Mouse (Mus musculus) thymus, adult 2 months (tissue): ENCODE data around the gene Olfr798. TPM values are rescaled to one million over a fixed set of nuclear protein-coding genes. Genes with fewer than 3 reads are reported as not detected.

Source experiments
- DNase-seq: peaks from one replicate; pipeline ENCODE4 v3.0.0; 2021
- H3K27ac ChIP-seq: fragments of 200-500 bp; 2 replicates; pipeline ENCODE4 v1.5.1; 2012; ENCODE audit warnings: low read length, control low read depth; ENCODE audit not compliant: control insufficient read depth, insufficient read depth
- H3K27me3 ChIP-seq: fragments of 200-500 bp; 2 replicates; pipeline ENCODE4 v1.6.1; 2012; ENCODE audit warnings: mild to moderate bottlenecking, low read length, moderate library complexity, mixed read lengths; ENCODE audit not compliant: control insufficient read depth, insufficient read depth
- H3K36me3 ChIP-seq: fragments of 200-500 bp; 2 replicates; pipeline ENCODE4 v1.6.1; 2012; ENCODE audit warnings: mild to moderate bottlenecking, low read length, moderate library complexity; ENCODE audit not compliant: control insufficient read depth, insufficient read depth
- H3K4me1 ChIP-seq: fragments of 200-500 bp; replicated peaks from 2 replicates; pipeline ENCODE4 v1.6.1; 2012; ENCODE audit warnings: low read length; ENCODE audit not compliant: control insufficient read depth, insufficient read depth
- H3K4me3 ChIP-seq: fragments of 200-500 bp; 2 replicates; pipeline ENCODE4 v1.5.1; 2012; ENCODE audit warnings: mild to moderate bottlenecking, low read length, control low read depth, moderate library complexity; ENCODE audit not compliant: control insufficient read depth, insufficient read depth
- CTCF ChIP-seq: fragments of 200-500 bp; IDR thresholded peaks from 2 replicates; pipeline ENCODE4 v1.5.1; 2012; ENCODE audit warnings: mild to moderate bottlenecking, control low read depth, low read length, moderate library complexity, borderline replicate concordance; ENCODE audit not compliant: control insufficient read depth, poor library complexity, insufficient read depth; ENCODE audit errors: extremely low read depth
- POLR2A ChIP-seq: fragments of 200-500 bp; IDR thresholded peaks from 2 replicates; pipeline ENCODE4 v1.6.1; 2012; ENCODE audit warnings: mild to moderate bottlenecking, low read length, control low read depth, moderate library complexity; ENCODE audit not compliant: control insufficient read depth, poor library complexity, insufficient read depth; ENCODE audit errors: extremely low read depth
- WGBS: fragments of 180-500 bp; shearing (Covaris S2); methylation state at CpG from one replicate; pipeline ENCODE4 v1.1.7; 2018; 5-methylcytosine and 5-hydroxymethylcytosine counted together
- polyA plus RNA-seq: library from polyadenylated mRNA; depleted of rRNA; stranded (reverse); fragments of >200 nt; gene quantifications from 2 replicates; pipeline ENCODE4 v1.2.3, GENCODE M21; 2012; rRNA removed

Olfr798 gene
- polyA plus RNA-seq, 1 experiment = not detected

GRCm38 (mm10) chr10:129612470-129612869 is 15.3 kb downstream of the Olfr798 start, which contains the start of gene Olfr796:
Gene Olfr796 (minus strand): TSS chr10:129612570.
- no peak for DNase-seq
- Histone ChIP-seq H3K27ac (no peak within 1 kb of the TSS), H3K27me3 (no peaks in the 10 kb centered on the region), H3K4me1 (no peaks in the 10 kb centered on the region), H3K4me3 (no peak within 1 kb of the TSS), H3K36me3 (no peaks in the 10 kb centered on the region)
- TF ChIP-seq CTCF (no peak), POLR2A (no peak)
- WGBS = 98% methylated on average over 1 of the region's 1 CpGs

- WGBS = 64% methylated on average over 1 of the region's 1 CpGs
- no peaks in the 10 kb centered on the region for H3K36me3 ChIP-seq
- H3K27me3 ChIP-seq = no peaks in the 10 kb centered on the region
- H3K27ac ChIP-seq = no peak overlapping the region
- no peak overlapping the region for H3K4me3 ChIP-seq
- H3K4me1 ChIP-seq = no peaks in the 10 kb centered on the region
- DNase-seq = no peak
- no peak for TF ChIP-seq CTCF
- TF ChIP-seq POLR2A = no peak
Observed at GRCm38 (mm10) chr10:129577066-129577465, 50.7 kb downstream of the Olfr798 start.

Other genes starting within 250 kb of the Olfr798 start
- gene Olfr784, start 243.9 kb downstream of the Olfr798 start, polyA plus RNA-seq = 0.04 and 0.09 TPM in 2 replicates
- gene Olfr785, start 222.5 kb downstream of the Olfr798 start, polyA plus RNA-seq = not detected in 2 replicates
- not detected in 2 replicates for gene Olfr786, start 200.6 kb downstream of the Olfr798 start, polyA plus RNA-seq
- gene Olfr787, start 166.1 kb downstream of the Olfr798 start, polyA plus RNA-seq = not detected in 2 replicates
- not detected in 2 replicates for gene Olfr788, start 156.9 kb downstream of the Olfr798 start, polyA plus RNA-seq
- not detected in 2 replicates for gene Olfr789, start 143.2 kb downstream of the Olfr798 start, polyA plus RNA-seq
- gene Olfr790, start 129.4 kb downstream of the Olfr798 start, polyA plus RNA-seq = not detected in 2 replicates
- gene Olfr791, start 106.1 kb downstream of the Olfr798 start, polyA plus RNA-seq = not detected in 2 replicates
- not detected in 2 replicates for gene Olfr792, start 88.8 kb downstream of the Olfr798 start, polyA plus RNA-seq
- gene Olfr794, start 60.3 kb downstream of the Olfr798 start, polyA plus RNA-seq = not detected in 2 replicates
- gene Olfr796, start 15.4 kb downstream of the Olfr798 start, polyA plus RNA-seq = not detected in 2 replicates
- gene Olfr799, start 9.6 kb upstream of the Olfr798 start, polyA plus RNA-seq = not detected in 2 replicates
- gene Olfr800, start 29.8 kb upstream of the Olfr798 start, polyA plus RNA-seq = not detected in 2 replicates
- not detected in 2 replicates for gene Olfr801, start 45.9 kb upstream of the Olfr798 start, polyA plus RNA-seq
- not detected in 2 replicates for gene Olfr802, start 60.2 kb upstream of the Olfr798 start, polyA plus RNA-seq
- gene Olfr803, start 66.4 kb upstream of the Olfr798 start, polyA plus RNA-seq = not detected in 2 replicates
- gene Olfr804, start 75.3 kb upstream of the Olfr798 start, polyA plus RNA-seq = not detected in 2 replicates
- gene Olfr805, start 101.4 kb upstream of the Olfr798 start, polyA plus RNA-seq = not detected in 2 replicates
- not detected in 2 replicates for gene Olfr806, start 114.0 kb upstream of the Olfr798 start, polyA plus RNA-seq
- gene Olfr807, start 129.9 kb upstream of the Olfr798 start, polyA plus RNA-seq = not detected in 2 replicates
- not detected in 2 replicates for gene Olfr808, start 137.5 kb upstream of the Olfr798 start, polyA plus RNA-seq
- not detected in 2 replicates for gene Olfr809, start 146.7 kb upstream of the Olfr798 start, polyA plus RNA-seq
- gene Olfr810, start 167.0 kb upstream of the Olfr798 start, polyA plus RNA-seq = not detected in 2 replicates
- gene Olfr811, start 176.5 kb upstream of the Olfr798 start, polyA plus RNA-seq = not detected in 2 replicates
- gene Olfr812, start 218.2 kb upstream of the Olfr798 start, polyA plus RNA-seq = not detected in 2 replicates
- not detected in 2 replicates for gene Olfr813, start 227.4 kb upstream of the Olfr798 start, polyA plus RNA-seq